Mouse (Mus musculus) embryonic facial prominence, embryonic 15.5 days (tissue): Measurements from ENCODE around the gene Caap1. TPM values are rescaled to one million over a fixed set of nuclear protein-coding genes. Genes with fewer than 3 reads are reported as not detected.

ENCODE experiments used
- ATAC-seq: fragments of 200-750 bp; cut with Nextera tagmentation; 2 replicates; pipeline ENCODE4 v1.8.0; 2017; ENCODE audit warnings: low read depth, moderate TSS enrichment; ENCODE audit not compliant: insufficient number of reproducible peaks, low FRiP score, low TSS enrichment
- H3K27ac ChIP-seq: fragments of 300-500 bp; sonication (generic); replicated peaks from 2 replicates; pipeline ENCODE4 v1.5.1; 2015; ENCODE audit warnings: mild to moderate bottlenecking, inconsistent platforms
- H3K27me3 ChIP-seq: fragments of 300-500 bp; sonication (generic); 2 replicates; pipeline ENCODE4 v1.6.1; 2015; ENCODE audit warnings: inconsistent platforms
- H3K36me3 ChIP-seq: fragments of 300-500 bp; sonication (generic); 2 replicates; pipeline ENCODE4 v1.6.1; 2015; ENCODE audit warnings: mild to moderate bottlenecking, inconsistent platforms
- H3K4me1 ChIP-seq: fragments of 300-500 bp; sonication (generic); 2 replicates; pipeline ENCODE4 v1.6.1; 2015; ENCODE audit warnings: inconsistent platforms
- H3K4me2 ChIP-seq: fragments of 300-500 bp; sonication (generic); replicated peaks from 2 replicates; pipeline ENCODE4 v1.6.1; 2015; ENCODE audit warnings: mild to moderate bottlenecking, inconsistent platforms
- H3K4me3 ChIP-seq: fragments of 300-500 bp; sonication (generic); replicated peaks from 2 replicates; pipeline ENCODE4 v1.5.1; 2015; ENCODE audit warnings: mild to moderate bottlenecking, inconsistent platforms
- H3K9ac ChIP-seq: fragments of 300-500 bp; sonication (generic); 2 replicates; pipeline ENCODE4 v1.6.1; 2015; ENCODE audit warnings: inconsistent platforms
- H3K9me3 ChIP-seq: fragments of 300-500 bp; sonication (generic); replicated peaks from 2 replicates; pipeline ENCODE4 v1.6.1; 2016; ENCODE audit warnings: inconsistent platforms
- WGBS: fragments of 180-500 bp; shearing (Covaris S2); methylation state at CpG from one replicate; pipeline ENCODE4 v1.1.7; 2015; 5-methylcytosine and 5-hydroxymethylcytosine counted together
- polyA plus RNA-seq: library from polyadenylated mRNA; unstranded; fragments of >200 nt; fragmentation: Nextera tagmentation; extraction: Ambion mirVana; gene quantifications from 2 replicates; pipeline ENCODE4 v1.2.1, GENCODE M21; 2015

Caap1 gene
- polyA plus RNA-seq, 1 experiment from 2014 or later = 18.3 TPM

DNA sequence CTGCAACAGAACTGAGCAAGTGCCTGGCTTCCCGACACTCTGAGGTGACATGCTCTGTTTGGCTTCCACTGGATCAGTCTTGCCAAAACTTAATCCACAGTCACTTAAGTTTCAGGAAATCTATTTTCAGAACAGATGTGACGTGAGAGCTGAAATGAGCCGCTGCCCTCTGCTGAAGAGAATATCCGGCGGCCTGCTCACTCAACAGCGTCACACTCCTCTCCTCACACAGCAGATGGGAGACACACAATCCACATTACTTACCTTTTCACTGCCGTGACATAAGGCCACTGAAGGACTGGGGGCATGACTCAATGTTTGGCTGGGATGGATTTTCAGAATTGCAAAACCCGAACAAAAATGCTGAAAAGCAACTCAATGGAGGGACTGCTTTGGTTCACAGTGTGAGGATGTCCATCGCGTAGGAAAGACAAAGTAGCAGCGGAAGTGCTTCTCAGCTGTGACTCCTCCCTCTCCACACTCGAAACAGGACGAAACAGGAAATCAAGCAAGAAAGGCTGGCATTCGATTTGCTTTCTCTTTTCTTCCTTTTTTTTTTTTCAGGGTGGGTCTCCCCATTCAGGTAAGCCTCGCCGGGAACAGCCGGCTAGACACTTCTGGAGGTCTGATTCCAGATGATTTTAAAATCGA lies 79.7 kb downstream of the Caap1 start:
- H3K4me3 ChIP-seq = no peak overlapping the region
- ATAC-seq = no peak

GRCm38 (mm10) chr4:94473286-94473685 lies 83.3 kb downstream of the Caap1 start:
- no peaks in the 10 kb centered on the region for H3K4me1 ChIP-seq
- no peak overlapping the region for H3K4me2 ChIP-seq
- H3K27ac ChIP-seq = no peak overlapping the region
- H3K9me3 ChIP-seq = no peaks in the 10 kb centered on the region
- ATAC-seq = no peak
- no peaks in the 10 kb centered on the region for H3K36me3 ChIP-seq
- 87% methylated on average over 1 of the region's 1 CpGs for WGBS
- no peak overlapping the region for H3K4me3 ChIP-seq
- H3K9ac ChIP-seq = no peak overlapping the region
- H3K27me3 ChIP-seq = no peaks in the 10 kb centered on the region

More for the DNA sequence above, 79.7 kb downstream of the Caap1 start:
- no peak overlapping the region for H3K4me2 ChIP-seq
- no peak overlapping the region for H3K27ac ChIP-seq
- H3K27me3 ChIP-seq = no peaks in the 10 kb centered on the region
- no peak overlapping the region for H3K9ac ChIP-seq
- whole genome bisulfite sequencing = 81% methylated on average over 18 of the region's 18 CpGs
- H3K36me3 ChIP-seq = no peaks in the 10 kb centered on the region
- no peaks in the 10 kb centered on the region for H3K9me3 ChIP-seq
- H3K4me1 ChIP-seq = no peaks in the 10 kb centered on the region

- ATAC-seq = no peak
- Histone ChIP-seq H3K4me1 (no peaks in the 10 kb centered on the region), H3K9ac (no peak overlapping the region), H3K36me3 (0 out of 2 replicates have a peak, but pooled peaks cover 5% of the 10 kb centered on the region), H3K27me3 (no peaks in the 10 kb centered on the region), H3K4me2 (no peak overlapping the region), H3K9me3 (no peaks in the 10 kb centered on the region), H3K4me3 (no peak overlapping the region), H3K27ac (no peak overlapping the region)
- WGBS = 91% methylated on average over 2 of the region's 2 CpGs
These were observed 97.2 kb downstream of the Caap1 start for GRCm38 (mm10) chr4:94459424-94459823.

DNA sequence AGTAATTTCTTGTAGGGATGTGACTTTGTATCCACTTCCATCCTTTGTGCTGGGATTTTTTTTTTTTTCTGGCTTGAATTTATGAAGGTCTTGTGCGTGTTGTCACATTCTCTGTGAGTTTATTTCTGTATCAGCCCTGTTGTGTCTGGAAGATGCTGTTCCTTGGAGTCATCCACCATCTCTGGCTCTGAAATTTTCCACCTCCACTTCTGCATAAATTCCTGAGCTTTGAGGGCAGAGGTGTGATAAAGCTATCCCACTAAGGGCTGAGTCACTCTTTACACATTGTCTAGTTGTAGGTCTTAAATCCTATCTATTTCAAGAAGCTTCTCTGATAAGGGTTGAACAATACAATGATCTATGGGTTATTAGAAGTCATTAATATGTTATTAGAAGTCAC lies 101.7 kb downstream of the Caap1 start:
- Histone ChIP-seq H3K4me2 (no peak overlapping the region), H3K36me3 (no peaks in the 10 kb centered on the region), H3K9ac (no peak overlapping the region), H3K27ac (no peak overlapping the region), H3K27me3 (no peaks in the 10 kb centered on the region), H3K9me3 (no peaks in the 10 kb centered on the region), H3K4me1 (no peaks in the 10 kb centered on the region), H3K4me3 (no peak overlapping the region)
- 85% methylated on average over 1 of the region's 1 CpGs for WGBS
- ATAC-seq = no peak

Other genes with a start within 250 kb of the Caap1 start
- gene Gm10306, start 250 bp downstream of the Caap1 start, polyA plus RNA-seq = 0.58 TPM in 1 of 2 replicates, not detected in the other
- 55.0 and 59.5 TPM in 2 replicates for gene Plaa, start 46.4 kb upstream of the Caap1 start, polyA plus RNA-seq
- gene Ift74, start 57.7 kb upstream of the Caap1 start, polyA plus RNA-seq = 32.9 and 37.8 TPM in 2 replicates
- gene Lrrc19, start 93.3 kb upstream of the Caap1 start, polyA plus RNA-seq = 0.79 and 0.81 TPM in 2 replicates
- gene Tek, start 182.5 kb upstream of the Caap1 start, polyA plus RNA-seq = 13.1 and 14.8 TPM in 2 replicates